Mouse (Mus musculus): ENCODE data around the gene Trdmt1.

Trdmt1 gene

GRCm38 (mm10) chr2:13556239-13556638 lies 11.8 kb upstream of the Trdmt1 start:
- DNase-seq = no peak

DNA sequence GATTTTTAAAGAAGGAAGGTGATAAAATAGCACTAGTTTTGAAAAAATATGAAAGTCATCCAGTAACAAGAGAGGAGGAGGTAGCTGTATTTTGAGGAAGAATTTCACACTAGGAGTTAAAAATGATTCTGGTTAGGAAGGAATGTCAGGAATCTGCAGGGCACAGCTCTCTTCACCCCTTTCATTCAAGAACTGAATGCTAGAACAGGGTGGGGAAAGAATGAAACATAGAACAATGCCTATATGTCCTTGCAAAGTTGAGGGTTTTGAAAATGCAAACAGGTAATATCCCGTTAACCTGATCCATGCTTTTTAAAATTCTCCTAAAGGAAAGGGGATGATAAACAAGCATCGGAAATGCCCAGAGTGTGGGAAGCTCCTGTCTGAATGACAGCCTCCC lies 9.5 kb upstream of the Trdmt1 start:
- no peak for DNase-seq

DNA sequence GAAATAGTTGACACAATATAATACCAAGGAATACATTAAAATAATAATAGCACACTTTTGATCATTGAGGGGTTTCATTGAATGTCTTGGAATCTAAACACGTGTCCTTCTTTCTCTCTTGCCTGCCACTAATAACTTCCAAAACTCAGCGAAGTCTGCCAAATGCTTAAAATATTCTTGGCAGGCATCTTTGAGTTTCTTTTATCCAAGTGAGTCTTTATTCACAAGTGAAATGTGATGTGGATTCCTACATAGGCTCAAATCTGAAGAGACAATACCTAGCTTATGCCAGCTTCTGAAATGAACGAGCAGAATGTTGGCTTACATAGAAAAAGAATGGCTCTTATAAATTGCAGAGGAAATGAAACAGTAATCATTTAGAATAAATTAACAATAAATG lies 4.3 kb upstream of the Trdmt1 start:
- no peak for DNase-seq

- no peak for DNase-seq
Observed at GRCm38 (mm10) chr2:13543519-13544124, 846 bp downstream of the Trdmt1 start.

DNA sequence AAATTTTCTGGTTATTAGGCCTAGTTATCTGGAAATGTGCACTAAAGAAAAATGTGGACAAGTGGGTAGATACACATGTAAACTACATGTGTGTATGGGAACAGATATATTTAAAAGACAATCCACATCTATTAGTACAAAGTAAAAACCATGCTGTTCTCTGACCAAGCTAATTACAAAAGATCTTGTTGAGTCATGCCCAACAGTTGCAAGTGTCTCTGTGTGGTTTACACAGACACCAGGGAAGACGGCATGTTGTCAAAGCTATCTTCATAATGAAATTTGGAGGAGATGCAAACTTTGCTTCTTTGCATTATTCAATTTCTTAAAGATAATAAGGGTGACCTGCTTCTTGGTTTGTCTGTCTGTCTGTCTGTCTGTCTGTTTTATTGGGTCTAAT lies 4.6 kb downstream of the Trdmt1 start:
- no peak for DNase-seq

GRCm38 (mm10) chr2:13538704-13539377 lies 5.6 kb downstream of the Trdmt1 start:
- DNase-seq = no peak

DNA sequence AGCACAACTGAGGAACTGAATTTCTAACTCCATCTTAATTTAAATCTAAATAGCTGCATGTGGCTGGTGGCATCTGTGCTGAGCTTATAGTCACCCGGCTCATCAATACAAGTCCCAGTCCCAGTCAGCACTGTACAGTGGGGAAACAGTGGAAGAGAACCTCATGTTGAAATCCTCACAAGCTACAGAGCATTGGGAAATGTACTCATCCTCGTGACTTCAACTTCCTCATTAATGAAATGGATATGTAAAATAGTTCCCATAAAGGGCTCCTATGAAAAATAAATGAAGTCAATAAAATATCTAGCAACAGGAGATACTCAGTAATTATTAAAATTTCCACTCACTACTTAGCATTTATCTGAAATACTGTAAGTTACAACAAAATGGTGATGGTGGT lies 6.2 kb downstream of the Trdmt1 start:
- DNase-seq = no peak

DNA sequence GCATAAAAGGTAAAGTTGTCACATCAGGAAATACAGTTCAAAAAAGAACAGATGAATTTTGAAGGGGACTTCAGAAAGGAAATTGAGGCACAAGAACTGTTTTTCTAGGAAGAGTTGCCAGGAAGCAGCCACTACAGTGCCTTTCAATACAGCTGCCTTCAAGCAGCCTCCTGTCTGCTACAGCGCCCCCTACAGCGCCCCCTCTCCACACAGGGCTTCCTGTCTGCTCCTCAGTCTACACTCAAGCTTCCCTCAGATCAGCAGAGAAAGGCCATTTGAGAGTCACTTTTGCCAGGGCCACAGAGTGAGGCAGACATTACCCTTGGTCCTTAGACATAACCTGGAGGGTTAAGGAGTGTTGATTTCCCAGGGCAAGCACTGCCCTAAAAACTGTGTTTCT lies 6.7 kb downstream of the Trdmt1 start:
- no peak for DNase-seq

DNA sequence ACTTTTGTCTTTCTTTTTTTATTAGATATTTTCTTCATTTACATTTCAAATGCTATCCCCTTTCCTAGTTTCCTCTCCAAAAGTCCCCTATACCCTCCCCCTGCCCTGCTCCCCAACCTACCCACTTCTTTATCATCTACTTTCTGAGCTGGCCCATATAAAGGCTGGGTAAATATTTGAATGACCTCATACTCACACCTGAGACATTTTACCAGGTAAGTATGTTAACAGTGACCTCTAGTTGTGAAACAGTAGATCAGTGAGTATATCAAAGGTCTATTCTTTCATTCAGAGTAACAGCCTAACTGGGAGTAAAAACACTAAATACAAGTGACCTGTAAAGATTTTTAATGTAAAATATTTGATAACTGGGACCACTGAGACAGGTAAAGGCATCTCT lies 7.7 kb downstream of the Trdmt1 start:
- DNase-seq = no peak

- DNase-seq = no peak
Observed at GRCm38 (mm10) chr2:13530639-13531038, 13.8 kb downstream of the Trdmt1 start.

GRCm38 (mm10) chr2:13529253-13529933 lies 15.1 kb downstream of the Trdmt1 start:
- no peak for DNase-seq

- peak; percentile 7 for DNase-seq
Observed at GRCm38 (mm10) chr2:13527531-13527930, 16.9 kb downstream of the Trdmt1 start.

DNA sequence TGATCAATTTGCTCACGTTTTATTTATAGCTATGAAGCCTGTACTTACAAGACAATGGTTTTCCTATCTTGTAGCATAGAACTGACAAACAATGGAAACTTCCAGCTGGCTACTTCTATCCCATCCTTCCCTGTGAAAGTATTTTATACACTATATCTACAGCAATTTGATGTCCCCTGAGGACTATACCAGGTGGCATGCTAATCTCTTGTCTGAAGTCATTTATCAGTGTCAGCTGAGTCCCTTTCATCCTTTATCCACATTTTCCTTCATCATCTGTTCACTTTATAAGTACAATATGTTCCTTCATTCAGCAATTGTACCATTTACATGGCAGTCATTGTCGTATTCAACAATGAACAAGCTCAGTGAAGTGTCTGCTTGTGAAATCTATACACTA lies 17.3 kb downstream of the Trdmt1 start:
- DNase-seq = no peak

- DNase-seq = no peak
Observed at GRCm38 (mm10) chr2:13526205-13526604, 18.3 kb downstream of the Trdmt1 start.

DNA sequence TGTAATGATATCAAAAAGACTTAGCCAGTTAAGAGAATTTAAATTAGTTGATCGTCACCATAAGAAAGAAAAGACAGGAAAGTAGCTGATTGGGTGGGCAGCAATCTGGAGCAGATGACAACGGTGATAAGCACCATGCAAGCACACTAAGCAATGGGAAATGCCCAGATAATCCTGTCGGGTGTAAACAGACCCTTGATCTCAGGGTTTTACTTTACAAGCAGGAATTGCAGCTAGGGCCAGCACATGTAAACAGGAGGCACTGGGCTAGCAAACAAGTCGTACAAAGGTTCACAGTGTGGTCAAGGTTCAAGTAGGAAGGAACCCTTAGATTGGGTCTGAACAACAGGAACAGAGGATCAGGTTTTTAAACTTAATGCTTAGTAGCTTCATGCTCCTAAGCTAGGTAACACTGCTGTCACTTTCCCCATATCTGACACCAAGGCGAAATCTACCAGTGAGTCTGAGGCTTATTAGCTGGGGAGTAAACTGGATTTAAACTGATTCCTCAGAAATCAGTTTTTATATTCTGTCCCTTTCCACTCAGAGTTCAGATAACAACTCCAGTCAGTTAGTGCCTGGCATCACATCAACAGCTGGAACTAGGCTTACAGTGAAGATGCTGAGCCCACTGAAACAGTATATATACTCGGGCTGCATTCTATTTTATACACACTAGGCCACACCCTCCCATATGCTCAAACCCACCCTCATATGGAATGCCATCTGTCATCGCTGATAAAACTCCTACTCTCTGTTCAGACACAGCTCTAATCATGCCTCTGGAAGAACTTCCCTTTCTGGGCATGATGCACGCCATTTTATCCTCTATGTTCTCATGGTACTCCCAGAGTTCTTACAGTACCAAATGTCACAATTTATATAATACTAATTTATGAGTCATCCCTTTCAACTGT lies 20.7 kb downstream of the Trdmt1 start:
- no peak for DNase-seq

DNA sequence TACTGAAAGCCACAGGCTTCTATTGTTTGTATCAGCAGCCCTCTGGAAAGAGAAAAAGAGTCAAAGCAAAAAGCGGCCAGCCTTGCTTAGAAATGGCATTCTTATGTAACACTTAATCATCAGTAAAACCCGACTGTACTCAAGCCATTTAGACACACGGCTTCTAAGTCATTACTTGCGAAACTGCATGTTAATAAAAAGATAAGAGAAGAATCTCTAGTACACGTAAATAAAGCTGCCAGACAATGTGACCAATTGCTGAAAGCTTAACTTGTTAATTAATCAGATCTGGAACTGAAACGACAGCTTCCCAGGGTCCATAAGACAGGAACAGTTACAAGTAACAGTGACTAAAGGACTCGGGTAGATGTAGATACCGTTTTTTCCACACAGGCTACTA lies 22.4 kb downstream of the Trdmt1 start:
- no peak for DNase-seq

DNA sequence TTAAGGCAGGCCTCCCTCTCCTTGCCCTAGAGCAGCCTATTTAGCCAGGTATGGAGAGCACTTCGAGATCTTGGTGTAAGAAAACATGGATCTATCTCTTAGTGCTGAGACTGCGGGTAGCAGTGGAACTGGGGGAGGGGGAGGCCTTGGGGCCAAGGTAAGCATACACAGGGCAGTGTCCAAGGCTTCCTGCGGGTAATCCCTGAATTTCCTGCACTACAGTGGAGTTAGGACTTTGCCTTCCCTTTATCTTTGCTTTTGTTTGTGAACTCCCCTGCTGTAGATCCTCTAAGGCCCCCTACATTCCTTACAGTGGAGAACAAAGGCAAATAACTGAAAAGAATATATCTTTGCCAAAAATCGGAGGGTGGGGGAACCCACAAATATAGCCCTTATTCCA lies 29.5 kb downstream of the Trdmt1 start:
- DNase-seq = no peak

DNA sequence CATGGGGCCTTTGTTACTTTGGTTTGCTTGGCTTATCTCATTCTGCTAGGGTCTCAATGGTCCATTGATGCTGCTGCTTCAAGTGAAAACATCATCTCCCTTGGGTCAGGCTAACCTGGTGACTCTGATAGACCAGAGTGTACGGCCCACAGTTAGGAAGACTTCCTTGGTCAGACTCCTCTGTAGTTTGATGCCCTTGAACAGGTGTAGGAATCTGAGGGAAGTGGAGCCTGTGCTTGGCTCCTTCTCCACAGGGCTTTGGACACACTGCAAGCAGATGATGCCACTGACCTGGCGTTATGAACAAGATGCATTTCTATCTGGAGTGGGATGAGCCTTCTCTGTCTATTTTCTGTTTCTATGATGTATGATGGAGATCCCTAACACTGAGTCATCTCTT lies 41.8 kb downstream of the Trdmt1 start:
- DNase-seq = no peak

DNA sequence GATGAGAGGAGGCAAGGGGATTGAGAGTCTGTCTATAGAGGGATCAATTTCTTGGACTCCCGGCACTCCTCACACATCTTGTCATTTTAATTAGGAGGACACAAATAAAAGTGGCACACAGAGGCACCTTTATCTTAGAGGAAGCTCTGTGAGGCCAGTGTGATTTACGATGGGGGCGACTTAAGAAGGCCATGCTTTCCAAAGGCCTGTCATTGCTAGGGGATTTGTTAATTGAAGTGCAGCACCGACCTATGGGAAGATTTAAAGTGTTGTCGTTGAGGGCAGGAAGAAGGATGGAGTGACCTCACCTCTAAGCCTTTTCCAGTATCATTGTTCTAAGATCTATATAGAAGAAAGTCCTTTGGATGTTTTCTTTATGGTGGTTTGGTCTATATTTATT lies 42.9 kb downstream of the Trdmt1 start:
- no peak for DNase-seq

DNA sequence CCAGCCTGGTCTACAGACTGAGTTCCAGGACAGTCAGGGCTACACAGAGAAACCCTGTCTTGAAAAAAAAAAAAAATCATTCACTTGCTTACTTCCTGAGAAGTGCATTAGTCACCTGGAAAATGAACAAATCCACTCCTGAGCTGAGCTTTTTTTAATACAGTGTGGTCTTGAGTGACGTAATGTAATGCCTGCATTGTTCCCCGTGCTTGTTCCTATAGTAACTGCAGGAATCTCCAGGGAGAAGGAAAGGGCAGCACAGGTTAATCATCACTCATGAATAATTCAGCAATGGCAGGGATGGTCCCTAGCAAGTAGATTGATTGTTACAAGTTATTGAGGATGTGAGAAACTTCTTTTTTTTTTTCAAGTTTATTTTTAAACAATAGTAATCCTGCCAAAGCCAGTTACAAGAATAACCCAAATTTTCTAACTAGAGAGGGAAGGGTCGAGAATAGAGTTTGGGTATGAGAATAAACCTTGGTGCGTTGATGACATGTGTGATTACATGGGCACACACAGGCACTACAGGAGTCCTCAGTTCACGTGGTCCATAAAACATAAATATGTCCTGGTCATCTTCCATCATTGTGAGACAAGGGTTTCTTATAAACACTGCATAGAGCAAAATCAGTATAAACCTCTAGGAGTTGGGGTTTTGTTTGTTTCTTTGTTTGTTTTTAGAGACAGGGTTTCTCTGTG lies 44.0 kb downstream of the Trdmt1 start:
- DNase-seq = no peak

DNA sequence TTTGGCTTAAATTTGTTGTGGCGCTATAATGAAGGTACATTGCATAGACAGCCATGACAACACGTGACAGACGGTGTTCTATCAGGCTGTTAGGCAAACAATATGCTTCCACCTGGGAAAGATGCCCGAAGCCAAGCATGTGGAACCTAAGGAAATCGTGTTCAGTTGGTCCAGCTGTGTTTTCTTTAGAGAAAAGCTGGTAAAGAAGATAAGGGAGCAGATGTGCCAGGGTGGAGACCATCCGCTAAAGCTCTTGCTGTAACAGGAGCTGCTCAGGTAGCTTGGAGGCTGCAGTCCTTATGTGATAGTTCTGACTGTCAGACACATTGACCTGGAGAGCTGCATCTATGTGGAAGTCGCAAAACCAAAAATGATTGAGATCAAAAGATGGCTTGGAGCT lies 45.3 kb downstream of the Trdmt1 start:
- no peak for DNase-seq

GRCm38 (mm10) chr2:13496087-13496486 lies 48.4 kb downstream of the Trdmt1 start:
- no peak for DNase-seq

DNA sequence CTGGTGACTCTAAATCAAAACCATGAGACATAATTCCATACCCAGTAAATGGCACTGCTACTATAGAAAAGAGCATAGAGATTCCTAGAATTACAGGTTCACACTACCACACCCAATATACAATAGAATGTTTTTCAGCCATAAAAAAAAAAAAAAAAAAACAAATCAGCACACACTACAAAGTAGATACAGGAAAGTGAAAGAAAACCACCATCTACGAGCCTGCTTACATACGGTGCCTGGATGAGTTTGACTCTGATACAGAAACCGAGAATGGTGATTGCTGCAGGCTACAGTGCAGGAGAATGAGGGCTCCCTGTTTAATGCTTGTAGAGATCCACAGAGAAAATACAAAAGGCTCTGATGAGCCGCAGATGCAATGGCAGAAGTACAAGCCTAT lies 51.5 kb downstream of the Trdmt1 start:
- DNase-seq = no peak

Data from cerebellum, adult 8-10 months (tissue).